Mouse (Mus musculus): Measurements from ENCODE around the gene Fam71a.

The Fam71a gene

DNA sequence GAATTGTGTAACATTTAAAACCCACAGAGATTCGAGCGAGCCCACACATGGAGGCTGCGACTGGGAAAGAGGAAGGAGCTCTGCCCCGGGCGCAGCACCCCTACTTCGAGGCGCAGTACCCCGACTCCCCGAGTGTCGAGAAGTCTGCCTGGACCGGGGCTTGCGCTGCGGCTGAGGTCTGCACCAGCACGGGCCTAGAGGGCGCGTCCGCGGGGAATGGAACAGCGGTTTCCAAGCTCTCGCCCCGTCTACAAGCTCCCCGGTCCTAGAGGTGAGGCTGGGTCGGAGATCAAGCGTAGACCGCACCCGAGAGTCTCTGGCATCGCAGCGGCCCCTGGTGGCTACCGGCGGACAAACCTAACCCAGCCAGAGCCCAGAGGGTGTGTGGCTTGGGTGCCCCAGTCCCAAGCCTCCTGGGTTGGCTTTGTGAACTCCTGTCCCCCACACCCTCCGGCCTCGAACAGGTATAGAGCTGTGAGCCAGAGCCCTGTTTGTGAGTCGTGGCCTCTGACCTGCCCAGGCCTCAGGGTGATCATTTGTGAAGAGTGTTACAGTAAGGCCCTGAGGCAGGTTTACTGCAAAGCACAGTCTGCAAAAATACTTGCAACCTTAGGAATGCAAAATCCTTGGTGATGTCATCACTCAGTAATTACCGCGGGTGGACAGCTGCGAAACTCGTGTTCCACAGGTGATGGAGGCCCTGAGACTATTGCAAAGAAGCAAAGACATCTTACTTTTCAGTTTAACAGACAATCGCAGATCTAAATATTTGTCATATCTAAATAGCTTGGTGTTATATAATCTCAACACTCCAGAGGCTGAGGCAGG lies 38.6 kb downstream of the Fam71a start:
- peak; percentile 46 to 50 for DNase-seq (ENCODE audit: low spot score in 2 of 2)

- no peak for DNase-seq (ENCODE audit: low spot score in 2 of 2)
Observed at GRCm38 (mm10) chr1:191124288-191124687, 40.3 kb downstream of the Fam71a start.

- DNase-seq (ENCODE audit: low spot score in 2 of 2), result no peak
Observed at GRCm38 (mm10) chr1:191123696-191124095, 40.9 kb downstream of the Fam71a start.

DNA sequence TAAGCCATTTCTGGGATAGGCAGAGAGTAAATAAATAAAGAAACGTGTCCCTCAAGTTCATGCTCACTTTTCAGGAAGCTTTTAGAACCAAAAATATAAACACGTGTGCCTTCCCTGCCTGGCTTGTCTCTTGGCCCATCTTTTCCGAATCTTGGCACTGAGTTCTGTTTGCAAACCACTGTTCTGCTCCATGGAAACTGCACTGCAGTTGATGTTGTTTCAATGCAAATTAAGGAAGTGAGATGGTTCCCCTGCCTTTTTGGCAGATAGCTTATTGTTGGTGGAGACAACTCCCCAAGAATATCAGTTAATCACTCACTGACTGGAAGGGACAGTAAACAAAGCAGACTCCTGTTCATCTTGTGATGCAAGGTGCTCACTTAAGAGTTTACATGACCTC lies 41.9 kb downstream of the Fam71a start:
- DNase-seq (ENCODE audit: low spot score in 2 of 2), result peak; percentile 36 to 53

DNA sequence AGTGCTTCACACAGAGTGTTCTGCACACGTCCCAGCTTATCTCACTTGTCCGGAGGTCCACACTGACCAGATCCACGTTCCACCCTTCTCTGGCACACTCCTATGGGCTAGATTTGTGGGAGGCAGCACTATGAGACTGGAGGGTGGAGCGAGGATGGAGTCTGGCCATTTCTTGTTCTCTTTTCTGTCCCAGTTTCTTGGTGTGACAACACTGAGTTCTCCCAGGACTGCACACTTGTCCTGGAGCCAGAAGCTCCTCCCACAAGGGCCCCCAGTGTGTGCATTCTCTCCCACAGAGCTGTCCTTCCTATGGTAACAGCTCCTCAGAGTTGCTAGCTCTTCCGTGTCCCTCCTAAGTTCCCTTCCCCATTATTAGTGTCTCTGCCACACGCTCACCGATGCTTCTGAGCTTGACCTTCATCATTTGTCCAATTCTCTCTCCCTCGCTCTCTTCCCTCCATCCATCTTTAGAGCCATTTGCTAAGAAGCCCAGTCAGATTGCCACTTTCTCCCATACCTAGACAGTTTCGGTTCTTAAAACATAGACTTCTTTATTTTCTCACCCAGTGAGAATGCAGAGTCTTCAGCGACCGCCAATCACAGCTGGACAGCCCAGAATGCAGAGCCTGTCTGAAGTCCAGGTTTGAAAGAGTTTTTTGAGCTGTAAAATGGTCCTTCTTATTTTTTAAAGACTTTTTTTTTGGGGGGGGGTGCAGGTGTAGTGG lies 48.9 kb downstream of the Fam71a start:
- peak; percentile 31 to 46 for DNase-seq (ENCODE audit: low spot score in 2 of 2)

GRCm38 (mm10) chr1:191114868-191115267 lies 49.7 kb downstream of the Fam71a start:
- DNase-seq (ENCODE audit: low spot score in 2 of 2), result peak in 1 of 2 experiments; percentile 27
